Mouse (Mus musculus) kidney, postnatal 10 days (tissue): ENCODE measurements around the gene Nrp2.

Source experiments
- DNase-seq: peaks from one replicate; pipeline ENCODE4 v3.0.0; 2021; ENCODE audit warnings: mixed read lengths

Nrp2 gene

GRCm38 (mm10) chr1:62752055-62752454 is 49.0 kb downstream of the Nrp2 start:
- DNase-seq: no peak

DNA sequence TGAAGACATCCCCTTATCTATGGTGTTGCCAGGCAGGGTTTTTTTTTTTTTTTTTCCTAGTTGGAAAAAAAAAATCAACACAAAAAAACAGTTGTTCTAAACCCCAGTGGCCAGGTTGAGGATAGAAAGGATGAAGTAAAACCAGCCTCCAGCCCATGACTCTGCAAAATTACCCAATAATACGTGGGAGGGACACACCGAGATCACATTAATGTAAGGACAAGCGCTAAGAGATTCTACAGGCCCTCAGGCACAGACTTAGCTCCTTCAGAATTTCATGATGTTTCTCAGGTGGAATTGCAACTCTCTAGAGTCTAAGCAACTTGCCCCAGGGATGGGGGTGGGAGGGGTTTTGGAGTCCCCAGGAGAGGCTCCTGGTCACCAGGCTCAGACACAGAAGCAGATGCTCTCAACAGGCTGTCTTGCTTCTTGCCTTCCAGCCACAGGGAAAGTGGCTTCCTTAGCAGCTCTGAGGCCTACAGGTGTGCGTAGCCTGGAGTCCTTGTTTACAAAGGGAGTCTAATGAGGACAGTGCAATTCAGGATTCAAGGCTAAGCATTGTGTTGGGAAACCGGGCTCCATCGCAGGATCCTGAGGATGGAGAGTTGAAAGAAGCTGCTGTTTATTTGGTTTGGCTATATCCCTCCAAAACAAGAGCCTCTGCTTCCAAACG is 49.7 kb downstream of the Nrp2 start:
- no peak for DNase-seq

GRCm38 (mm10) chr1:62754066-62754835 is 51.2 kb downstream of the Nrp2 start:
- DNase-seq: no peak

DNA sequence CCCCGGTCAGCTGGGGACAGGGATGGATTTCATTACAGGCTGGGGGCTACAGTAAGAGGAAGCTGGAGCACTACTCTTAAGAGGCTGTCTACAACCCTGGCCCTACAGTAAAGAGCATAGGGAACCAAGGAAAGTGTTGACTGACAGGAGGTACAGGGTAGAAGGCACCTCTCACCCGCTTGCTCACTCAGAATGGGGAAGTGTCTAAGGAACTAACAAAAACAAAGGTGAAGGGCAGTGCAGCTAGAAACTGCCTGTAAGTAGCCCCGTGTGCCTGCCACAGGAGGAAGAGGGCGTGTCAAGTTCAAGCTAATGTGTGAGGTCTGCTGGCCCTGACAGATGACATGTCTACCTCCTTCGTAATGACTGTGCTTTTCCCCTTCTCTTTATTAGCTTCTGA is 57.0 kb downstream of the Nrp2 start:
- no peak for DNase-seq

GRCm38 (mm10) chr1:62760565-62760964 is 57.5 kb downstream of the Nrp2 start:
- no peak for DNase-seq

DNA sequence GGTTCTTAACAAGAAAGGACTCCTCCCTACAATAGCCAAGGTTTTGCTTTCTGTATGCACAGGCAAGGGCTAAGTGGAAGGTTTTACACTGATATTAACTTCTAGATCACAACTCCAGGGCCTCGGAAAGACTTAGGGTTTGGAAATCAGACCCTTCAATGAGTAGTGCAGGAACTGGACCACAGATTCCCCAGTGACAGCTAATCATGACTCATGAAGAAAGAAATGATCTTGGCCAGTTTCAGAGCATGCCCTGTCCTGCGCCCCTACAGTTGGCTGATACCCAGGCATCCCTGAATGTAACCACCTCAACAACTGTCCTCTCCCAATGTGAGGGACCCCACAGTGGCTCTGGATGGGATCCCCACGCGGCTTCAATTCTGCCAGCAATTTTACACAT is 60.7 kb downstream of the Nrp2 start:
- DNase-seq: no peak

DNA sequence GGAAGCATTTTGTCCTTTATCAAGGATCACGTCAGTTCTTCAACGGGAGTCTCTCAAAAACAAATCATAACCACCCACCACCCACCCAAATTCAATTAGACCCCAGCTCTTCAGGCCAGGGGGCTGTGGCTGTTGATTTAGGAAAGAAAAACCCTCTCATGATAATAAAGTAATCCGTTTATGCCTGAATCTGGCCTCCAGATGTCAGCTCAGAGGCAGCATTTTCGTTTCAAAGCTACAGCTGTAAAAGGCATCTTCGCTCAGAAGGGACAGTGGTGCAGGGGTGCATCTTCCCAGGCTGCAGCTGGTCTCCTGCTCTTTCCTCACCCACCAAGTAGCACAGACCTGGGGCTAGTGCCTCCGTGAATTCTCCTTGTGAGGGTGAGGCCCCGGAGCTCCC is 62.1 kb downstream of the Nrp2 start:
- DNase-seq: no peak

DNA sequence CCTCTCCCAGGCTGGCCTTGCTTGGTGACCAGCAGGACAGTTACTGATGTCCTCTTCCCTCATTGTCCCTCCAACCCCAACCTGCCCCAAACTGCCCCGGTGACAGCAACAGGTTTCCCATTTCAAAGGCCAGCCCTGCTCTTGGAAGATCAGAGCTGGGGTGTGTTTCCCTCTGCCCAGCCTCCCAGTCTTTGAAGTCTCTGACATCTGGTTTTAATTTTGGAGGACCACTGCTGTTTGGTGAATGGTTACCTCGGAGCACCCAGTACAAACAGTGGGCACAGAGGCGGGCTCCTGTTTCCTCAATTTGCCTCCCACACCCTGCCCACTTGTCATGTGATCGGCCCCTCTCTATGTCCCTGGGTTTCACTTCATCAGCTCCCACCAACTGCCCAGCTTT is 63.7 kb downstream of the Nrp2 start:
- no peak for DNase-seq

DNA sequence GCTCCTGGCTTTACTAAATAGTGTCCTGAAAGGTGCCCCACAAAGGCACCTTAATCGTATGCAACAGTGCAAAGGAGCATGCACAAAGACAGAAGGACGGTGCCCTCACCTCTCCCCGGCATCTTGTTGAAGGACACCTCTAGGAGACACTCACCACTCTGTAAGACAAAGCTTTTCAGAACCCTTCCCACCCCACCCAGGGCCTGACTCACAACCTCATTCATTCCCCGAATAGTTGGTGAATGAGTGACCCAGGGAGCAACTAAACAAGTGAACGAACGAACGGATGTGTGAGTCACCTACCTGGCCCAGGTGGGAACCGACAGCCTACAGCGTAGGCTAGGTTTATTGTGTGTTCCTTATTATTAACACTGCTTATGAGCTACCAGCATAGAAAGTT is 64.5 kb downstream of the Nrp2 start:
- no peak for DNase-seq

DNA sequence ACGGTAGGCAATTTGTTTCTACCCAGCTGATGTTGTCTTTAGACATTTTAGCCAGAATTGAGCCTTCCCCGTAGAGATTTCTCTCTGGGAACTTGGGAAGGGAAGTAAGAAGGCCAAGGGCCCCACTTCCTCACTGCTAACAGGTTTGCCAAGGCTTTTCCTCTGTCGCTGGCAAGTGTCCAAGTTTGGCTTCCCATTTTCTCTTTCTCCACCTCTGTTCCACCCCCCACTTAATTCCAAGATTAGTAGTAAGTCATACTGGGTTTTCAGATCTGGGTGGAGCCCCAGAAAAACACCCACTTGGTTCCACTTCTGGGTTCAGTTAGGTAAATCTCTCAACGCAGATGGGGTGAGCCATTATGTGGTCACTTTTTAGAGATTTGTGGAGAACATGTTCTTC is 67.5 kb downstream of the Nrp2 start:
- peak; percentile 48 for DNase-seq

GRCm38 (mm10) chr1:62772391-62772790 is 69.3 kb downstream of the Nrp2 start:
- DNase-seq: no peak

DNA sequence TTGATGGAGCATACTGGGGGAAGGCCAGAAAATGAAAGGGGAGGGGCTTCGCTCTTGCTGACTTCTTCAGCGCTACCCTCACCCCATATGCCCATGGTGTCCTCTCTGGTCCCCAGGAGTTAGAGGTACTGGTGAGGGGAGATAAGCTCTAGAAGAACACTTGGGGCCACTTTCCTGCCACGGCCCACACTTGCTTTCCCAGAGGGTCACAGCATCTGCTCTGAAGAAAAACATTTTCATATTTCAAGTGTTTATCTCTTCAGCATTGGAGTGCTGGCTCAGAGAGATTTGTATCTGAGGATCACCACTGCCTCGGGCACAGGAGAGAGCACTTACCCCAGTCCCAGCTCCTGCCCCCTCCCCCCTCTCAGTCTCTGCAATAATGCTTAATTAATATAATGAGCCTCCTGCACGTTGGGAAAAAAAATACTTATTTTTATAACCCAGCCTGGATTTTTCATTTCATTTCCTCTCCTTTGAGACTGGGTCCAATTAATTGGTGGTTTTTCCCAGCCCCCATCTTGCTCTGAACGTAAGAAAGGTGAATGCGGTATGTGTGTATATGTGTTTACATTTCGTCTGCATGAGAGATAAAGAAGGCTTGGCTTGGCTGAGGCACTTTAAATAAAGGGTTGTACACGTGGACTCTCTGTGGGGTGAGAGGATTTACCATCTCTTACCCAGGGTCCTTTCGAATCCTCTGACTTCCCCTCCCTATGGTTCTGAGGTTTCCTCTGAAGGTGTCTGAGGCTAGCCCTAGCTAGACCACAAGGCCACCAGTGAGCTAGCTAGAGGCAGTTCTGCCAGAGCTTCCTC is 70.2 kb downstream of the Nrp2 start:
- DNase-seq: no peak

- no peak for DNase-seq
Observed at GRCm38 (mm10) chr1:62773921-62774191, 70.8 kb downstream of the Nrp2 start.

DNA sequence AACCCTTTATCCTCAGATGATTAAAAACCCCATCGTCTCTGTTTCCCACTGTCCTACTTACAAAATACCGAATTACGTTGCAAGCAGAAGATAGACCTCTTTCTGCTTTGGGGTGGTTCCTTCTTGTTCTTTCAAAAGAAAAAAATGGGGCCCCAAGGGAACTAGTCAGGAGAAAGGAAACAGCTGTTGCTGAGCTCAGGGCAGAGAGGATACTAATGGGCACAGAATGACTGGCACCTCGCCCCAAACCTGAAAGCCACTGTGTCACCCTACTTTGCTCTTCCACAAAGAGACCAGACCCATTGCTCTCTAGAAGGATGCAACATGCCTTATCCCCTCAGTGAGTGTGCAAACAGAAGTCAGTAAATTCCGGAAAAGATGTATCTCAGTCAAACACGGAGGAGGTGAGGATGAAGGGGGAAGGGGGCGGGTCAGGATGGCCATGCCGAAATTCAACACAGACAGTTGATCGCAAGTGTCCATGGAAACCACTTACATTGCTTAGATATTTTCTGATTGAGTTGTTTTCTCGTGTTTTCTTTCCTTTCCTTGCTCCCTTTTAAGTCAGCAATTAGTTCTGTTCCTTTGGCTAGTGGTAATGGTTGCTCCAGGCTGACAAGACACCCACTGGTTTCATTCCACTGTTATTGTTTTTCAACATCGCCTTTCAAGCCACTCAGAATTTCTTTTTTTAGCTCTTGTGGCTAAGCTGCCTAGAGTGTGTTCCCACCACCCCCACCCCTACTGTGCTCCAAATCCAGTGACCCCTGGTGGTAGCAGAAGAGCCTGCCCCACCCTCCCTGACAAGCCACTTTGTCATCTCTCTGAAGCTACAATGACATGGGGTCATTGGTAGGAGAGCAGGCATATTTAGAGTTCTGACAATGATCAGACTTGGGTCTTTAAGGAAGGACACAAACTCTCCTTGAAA is 71.5 kb downstream of the Nrp2 start:
- DNase-seq: no peak

DNA sequence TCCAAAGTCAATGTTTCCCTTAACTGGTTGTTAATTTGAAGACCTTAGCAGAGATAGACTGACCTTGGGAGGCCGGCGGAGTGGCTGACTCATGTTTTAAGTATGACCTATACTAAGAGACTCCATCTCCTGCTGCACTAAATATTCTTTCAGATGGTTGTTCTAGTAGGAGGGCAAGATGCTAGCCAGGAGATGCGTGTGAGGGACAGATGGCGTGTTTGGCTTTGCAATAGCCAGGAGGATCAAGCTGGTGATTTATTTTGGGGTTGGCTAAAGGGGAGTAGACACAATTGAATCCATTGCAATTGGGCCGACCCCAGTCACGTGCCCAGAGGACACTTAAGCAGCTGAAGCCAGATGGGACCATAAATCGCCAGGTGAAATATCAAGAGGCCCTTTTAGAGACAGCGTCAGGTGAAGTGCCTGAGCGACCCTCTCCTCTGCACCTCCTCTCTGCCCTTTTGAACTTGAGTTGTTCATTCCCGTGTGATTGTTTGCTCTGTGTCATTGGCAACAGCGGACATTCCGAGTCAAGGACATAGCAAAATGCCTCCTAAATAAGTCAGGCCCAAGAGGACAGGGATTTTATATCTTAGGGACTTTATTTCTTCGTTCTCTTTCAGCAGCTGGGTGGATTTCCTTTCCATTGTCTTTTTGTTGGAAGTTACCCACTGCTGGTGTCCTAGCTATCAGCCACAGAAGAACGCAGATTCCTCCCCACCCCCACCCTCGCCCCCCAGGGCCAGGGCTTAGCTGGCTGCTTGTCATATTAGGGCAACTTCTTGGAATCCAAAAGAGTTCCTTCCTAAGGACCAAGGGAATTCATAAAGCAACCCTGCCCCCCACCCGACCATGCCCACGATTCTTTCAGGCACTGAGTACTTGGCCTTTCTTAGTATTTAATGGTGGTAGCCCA is 74.5 kb downstream of the Nrp2 start:
- no peak for DNase-seq

DNA sequence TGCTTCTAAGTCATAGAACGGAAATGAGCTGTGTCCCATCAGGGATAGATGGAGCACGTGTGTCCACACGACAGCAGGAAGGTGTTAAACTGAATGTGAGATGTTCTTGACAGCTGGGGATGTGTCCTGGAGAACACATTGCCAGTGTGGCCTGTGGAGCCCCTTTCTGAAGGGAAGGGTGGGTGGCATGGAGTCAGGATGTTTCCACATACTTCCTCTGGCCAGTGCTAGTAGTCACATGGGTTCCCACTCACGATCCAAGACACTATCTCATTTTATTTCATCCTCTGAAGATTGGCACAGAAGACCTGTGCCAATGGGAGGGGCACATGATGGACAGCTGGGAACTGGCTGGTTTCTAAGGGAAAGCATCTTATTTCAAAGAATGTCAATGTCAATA is 75.8 kb downstream of the Nrp2 start:
- no peak for DNase-seq

- DNase-seq: no peak
Observed at GRCm38 (mm10) chr1:62780068-62780761, 77.1 kb downstream of the Nrp2 start.

DNA sequence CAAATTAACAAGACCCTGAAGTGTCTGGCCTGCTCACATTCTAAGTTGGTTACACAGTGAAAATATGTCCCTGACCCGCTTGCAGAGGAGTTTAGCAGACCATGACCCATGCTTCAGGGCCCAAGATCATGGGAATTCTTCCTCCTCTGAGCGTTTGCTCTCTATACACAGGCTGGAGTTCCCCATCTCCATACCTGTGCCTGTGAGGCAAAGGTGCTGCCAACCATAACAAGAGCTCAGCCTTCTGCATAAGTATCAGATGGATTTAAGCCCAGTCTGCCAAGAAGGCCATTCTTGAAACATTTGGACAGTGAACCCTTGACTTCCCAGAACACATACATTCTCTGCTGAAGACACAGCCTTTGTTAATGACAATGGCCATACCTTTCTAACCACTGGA is 79.1 kb downstream of the Nrp2 start:
- DNase-seq: no peak

DNA sequence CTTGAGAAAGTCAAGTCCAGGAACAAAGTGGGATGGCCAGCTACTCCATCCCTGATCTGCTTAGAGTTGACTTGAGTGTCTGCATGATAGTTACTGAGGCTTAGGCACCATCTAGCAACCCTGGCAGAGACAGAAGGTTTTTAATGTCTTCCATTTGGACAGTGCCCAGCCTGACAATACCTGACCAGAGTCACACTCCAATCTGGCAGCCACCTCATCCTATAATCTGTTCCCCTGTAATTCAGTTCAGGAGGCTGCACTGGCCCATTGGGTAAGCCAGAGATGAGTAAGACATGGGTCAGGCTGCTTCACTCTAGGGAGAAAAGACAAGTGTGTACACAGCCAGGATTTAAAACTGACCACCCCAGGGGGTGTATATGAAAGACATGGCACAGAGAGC is 79.5 kb downstream of the Nrp2 start:
- DNase-seq: no peak

DNA sequence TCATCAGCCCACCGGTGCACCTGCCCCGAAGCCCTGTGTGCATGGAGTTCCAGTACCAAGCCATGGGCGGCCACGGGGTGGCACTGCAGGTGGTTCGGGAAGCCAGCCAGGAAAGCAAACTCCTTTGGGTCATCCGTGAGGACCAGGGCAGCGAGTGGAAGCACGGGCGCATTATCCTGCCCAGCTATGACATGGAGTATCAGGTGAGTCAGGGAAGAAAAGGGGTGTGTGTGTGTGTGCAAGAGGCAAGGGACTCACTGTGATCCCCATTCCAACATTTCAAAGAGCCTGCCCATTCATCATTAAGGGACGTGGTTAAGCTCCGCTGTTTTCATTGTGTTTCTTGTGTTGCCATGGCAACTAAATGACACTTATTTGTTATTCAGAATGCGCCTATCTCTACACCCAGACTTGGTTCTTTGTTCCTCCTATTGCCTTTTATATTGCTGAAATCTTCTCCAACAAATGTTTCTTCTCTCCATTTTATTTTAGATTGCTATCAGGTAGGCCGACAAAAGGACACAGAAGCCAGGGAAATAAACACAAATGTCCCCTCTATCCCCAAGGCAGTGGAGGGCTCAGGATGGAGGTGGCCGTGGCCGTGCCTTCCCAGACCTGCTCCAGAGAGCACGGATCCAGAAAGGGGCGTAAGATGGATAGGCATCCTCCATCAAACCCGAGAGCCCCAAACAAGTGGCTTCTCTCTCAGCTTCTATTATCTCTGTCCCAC is 80.4 kb downstream of the Nrp2 start:
- no peak for DNase-seq

DNA sequence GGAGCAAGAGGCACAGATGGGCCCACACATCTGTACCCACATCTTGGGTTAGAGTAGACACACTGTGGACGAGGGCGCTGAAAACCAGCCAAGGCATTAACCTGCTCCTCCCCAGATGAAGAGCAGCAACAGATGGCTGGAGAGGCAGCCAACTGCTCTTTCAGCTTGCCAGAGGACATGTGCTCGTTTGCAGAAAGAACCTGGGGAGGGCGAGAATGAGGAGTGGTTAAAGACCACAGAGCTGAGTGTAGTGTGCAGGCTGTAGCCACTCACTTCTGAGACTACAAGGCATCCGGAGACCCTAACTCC is 81.0 kb downstream of the Nrp2 start:
- no peak for DNase-seq
